Mouse (Mus musculus) intestine, embryonic 14.5 days (tissue): ENCODE data around the gene 9430038I01Rik. TPM values are rescaled to one million over a fixed set of nuclear protein-coding genes. Genes with fewer than 3 reads are reported as not detected.

Experiments
- ATAC-seq: fragments of 200-750 bp; cut with Nextera tagmentation; replicated peaks from 2 replicates; pipeline ENCODE4 v1.8.0; 2017; ENCODE audit warnings: low read depth, moderate number of reproducible peaks, moderate TSS enrichment, moderate library complexity; ENCODE audit not compliant: low FRiP score, low TSS enrichment
- DNase-seq: peaks from one replicate; pipeline ENCODE4 v3.0.0-alpha.2; 2018; ENCODE audit warnings: low spot score
- H3K27ac ChIP-seq: fragments of 300-500 bp; sonication (generic); 2 replicates; pipeline ENCODE4 v1.5.1; 2014; ENCODE audit warnings: low read depth, mild to moderate bottlenecking, control low read depth
- H3K27me3 ChIP-seq: fragments of 300-500 bp; sonication (generic); replicated peaks from 2 replicates; pipeline ENCODE4 v1.6.1; 2014; ENCODE audit warnings: low read length, control low read depth; ENCODE audit not compliant: control insufficient read depth, insufficient read depth
- H3K36me3 ChIP-seq: fragments of 300-500 bp; sonication (generic); 2 replicates; pipeline ENCODE4 v1.6.1; 2014; ENCODE audit warnings: low read length, control low read depth; ENCODE audit not compliant: control insufficient read depth, insufficient read depth
- H3K4me1 ChIP-seq: fragments of 300-500 bp; sonication (generic); replicated peaks from 2 replicates; pipeline ENCODE4 v1.6.1; 2014; ENCODE audit warnings: low read length, control low read depth, mixed read lengths; ENCODE audit not compliant: control insufficient read depth, insufficient read depth
- H3K4me2 ChIP-seq: fragments of 300-500 bp; sonication (generic); 2 replicates; pipeline ENCODE4 v1.6.1; 2014; ENCODE audit warnings: low read length
- H3K4me3 ChIP-seq: fragments of 300-500 bp; sonication (generic); 2 replicates; pipeline ENCODE4 v1.5.1; 2014; ENCODE audit warnings: low read depth, low read length, control low read depth, mixed read lengths
- H3K9ac ChIP-seq: fragments of 300-500 bp; sonication (generic); 2 replicates; pipeline ENCODE4 v1.6.1; 2014; ENCODE audit warnings: mild to moderate bottlenecking, low read length
- H3K9me3 ChIP-seq: fragments of 300-500 bp; sonication (generic); 2 replicates; pipeline ENCODE4 v1.6.1; 2016; ENCODE audit warnings: low read length, control low read depth; ENCODE audit not compliant: control insufficient read depth
- WGBS: fragments of 180-500 bp; shearing (Covaris S2); extraction: QIAGEN DNeasy Blood & Tissue Kit; methylation state at CpG from one replicate; pipeline ENCODE4 v1.1.7; 2014; 5-methylcytosine and 5-hydroxymethylcytosine counted together
- polyA plus RNA-seq: library from polyadenylated mRNA; unstranded; fragments of >200 nt; fragmentation: Nextera tagmentation; extraction: Ambion mirVana; gene quantifications from 2 replicates; pipeline ENCODE4 v1.2.1, GENCODE M21; 2014

9430038I01Rik gene
- polyA plus RNA-seq, 1 experiment from 2014 or later: 30.6 TPM

- no peak for DNase-seq
Observed at GRCm38 (mm10) chr7:137426693-137427092, 16.1 kb upstream of the 9430038I01Rik start.

DNA sequence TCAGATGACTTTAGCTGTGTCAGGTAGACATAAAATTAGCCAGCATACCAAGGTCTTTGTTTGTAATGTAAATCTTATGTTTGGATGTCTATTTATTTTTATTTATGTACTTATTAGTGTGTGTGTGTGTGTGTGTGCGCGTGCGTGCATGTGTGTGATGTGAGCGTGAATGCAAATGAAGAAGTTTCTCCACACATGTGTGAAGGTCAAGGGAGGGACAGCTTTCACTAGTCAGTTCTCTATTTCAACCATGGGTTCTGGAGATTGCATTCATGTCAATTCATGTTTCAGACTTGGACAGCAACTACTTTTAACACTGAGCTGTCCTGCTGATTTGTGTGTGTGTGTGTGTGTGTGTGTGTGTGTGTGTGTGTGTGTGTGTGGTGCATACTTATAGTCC is 10.7 kb upstream of the 9430038I01Rik start:
- 93% methylated on average over 4 of the region's 4 CpGs for WGBS
- H3K4me3 ChIP-seq: no peak overlapping the region
- H3K36me3 ChIP-seq: no peaks in the 10 kb centered on the region
- H3K9ac ChIP-seq: no peak overlapping the region
- H3K4me1 ChIP-seq: no peaks in the 10 kb centered on the region
- no peak overlapping the region for H3K4me2 ChIP-seq
- H3K9me3 ChIP-seq: no peaks in the 10 kb centered on the region
- no peak for ATAC-seq
- DNase-seq: no peak
- no peaks in the 10 kb centered on the region for H3K27me3 ChIP-seq
- H3K27ac ChIP-seq: no peak overlapping the region

More at GRCm38 (mm10) chr7:137426693-137427092, 16.1 kb upstream of the 9430038I01Rik start:
- no peak overlapping the region for H3K27ac ChIP-seq
- no peak overlapping the region for H3K9ac ChIP-seq
- no peak overlapping the region for H3K4me2 ChIP-seq
- no peaks in the 10 kb centered on the region for H3K27me3 ChIP-seq
- H3K36me3 ChIP-seq: no peaks in the 10 kb centered on the region
- no peak overlapping the region for H3K4me3 ChIP-seq
- H3K9me3 ChIP-seq: no peaks in the 10 kb centered on the region
- 49% methylated on average over 4 of the region's 4 CpGs for WGBS
- no peaks in the 10 kb centered on the region for H3K4me1 ChIP-seq
- no peak for ATAC-seq

- Histone ChIP-seq H3K9me3 (no peaks in the 10 kb centered on the region), H3K27ac (no peak overlapping the region), H3K9ac (no peak overlapping the region), H3K4me1 (no peaks in the 10 kb centered on the region), H3K4me2 (no peak overlapping the region), H3K27me3 (no peaks in the 10 kb centered on the region), H3K36me3 (no peaks in the 10 kb centered on the region), H3K4me3 (no peak overlapping the region)
- no peak for DNase-seq
- ATAC-seq: no peak
- 84% methylated on average over 2 of the region's 2 CpGs for WGBS
Observed at GRCm38 (mm10) chr7:137420550-137420949, 10.0 kb upstream of the 9430038I01Rik start.

DNA sequence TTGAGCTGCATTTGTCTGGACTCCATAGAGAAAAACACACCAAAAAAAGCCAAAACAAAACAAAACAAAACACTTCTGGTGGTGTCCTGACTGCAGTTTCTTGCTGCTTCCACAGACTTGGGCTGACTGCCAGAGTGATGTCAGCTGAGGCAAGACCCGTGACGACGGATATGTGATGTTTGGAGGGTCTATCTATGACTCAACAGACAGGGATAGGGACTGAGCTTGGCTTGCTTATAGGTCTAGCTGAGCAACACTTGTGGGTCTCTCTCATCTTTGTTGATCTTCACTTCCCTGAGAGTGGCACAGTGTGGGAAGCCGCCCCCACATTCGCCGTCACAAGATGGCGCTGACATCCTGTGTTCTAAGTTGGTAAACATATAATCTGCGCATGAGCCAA is 4.1 kb upstream of the 9430038I01Rik start:
- Histone ChIP-seq H3K36me3 (no peaks in the 10 kb centered on the region), H3K4me2 (no peak overlapping the region), H3K9me3 (no peaks in the 10 kb centered on the region), H3K27me3 (no peaks in the 10 kb centered on the region), H3K4me1 (no peaks in the 10 kb centered on the region), H3K4me3 (no peak overlapping the region), H3K9ac (no peak overlapping the region), H3K27ac (no peak overlapping the region)
- 86% methylated on average over 8 of the region's 8 CpGs for WGBS
- no peak for ATAC-seq
- no peak for DNase-seq

DNA sequence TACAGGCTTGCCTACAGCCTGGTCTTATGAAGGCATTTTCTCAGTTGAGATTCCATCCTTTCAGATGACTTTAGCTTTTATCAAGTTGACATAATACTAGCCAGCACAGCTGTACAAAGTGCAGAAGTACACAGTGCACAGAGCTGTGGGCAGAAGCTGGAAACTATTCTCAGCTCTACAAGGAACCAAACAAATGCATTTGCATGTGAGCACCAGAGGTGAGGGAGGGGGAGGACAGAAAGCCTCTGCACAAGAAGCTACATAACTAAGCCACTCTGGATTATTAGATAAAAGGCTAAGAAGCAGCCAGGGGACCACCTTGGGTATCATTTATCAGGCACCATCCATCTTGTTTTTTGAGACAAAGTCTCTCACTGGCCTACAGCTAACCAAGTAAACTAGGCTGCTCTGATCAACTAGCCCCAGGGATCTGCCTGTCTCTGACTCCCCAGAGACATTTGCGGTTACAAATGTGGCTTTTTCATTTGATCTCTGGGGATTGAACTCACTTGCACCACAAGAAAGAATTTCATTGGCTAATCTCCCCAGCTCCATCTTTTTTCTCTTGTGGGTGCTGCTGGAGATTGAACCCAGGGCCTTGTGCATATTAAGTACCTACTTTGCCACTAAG is 3.0 kb downstream of the 9430038I01Rik start:
- no peaks in the 10 kb centered on the region for H3K27me3 ChIP-seq
- no peak for ATAC-seq
- WGBS: 96% methylated on average over 1 of the region's 1 CpGs
- no peaks in the 10 kb centered on the region for H3K9me3 ChIP-seq
- H3K27ac ChIP-seq: no peak overlapping the region
- DNase-seq: no peak
- H3K9ac ChIP-seq: no peak overlapping the region
- H3K4me1 ChIP-seq: no peaks in the 10 kb centered on the region
- H3K4me2 ChIP-seq: no peak overlapping the region
- H3K36me3 ChIP-seq: no peaks in the 10 kb centered on the region
- no peak overlapping the region for H3K4me3 ChIP-seq

GRCm38 (mm10) chr7:137404146-137404545 is 6.4 kb downstream of the 9430038I01Rik start:
- no peaks in the 10 kb centered on the region for H3K27me3 ChIP-seq
- WGBS: 94% methylated on average over 2 of the region's 2 CpGs
- H3K4me3 ChIP-seq: no peak overlapping the region
- H3K9me3 ChIP-seq: no peaks in the 10 kb centered on the region
- no peak for DNase-seq
- H3K36me3 ChIP-seq: no peaks in the 10 kb centered on the region
- no peak for ATAC-seq
- no peak overlapping the region for H3K9ac ChIP-seq
- no peak overlapping the region for H3K4me2 ChIP-seq
- H3K27ac ChIP-seq: no peak overlapping the region
- H3K4me1 ChIP-seq: no peaks in the 10 kb centered on the region

GRCm38 (mm10) chr7:137398973-137399372 is 11.6 kb downstream of the 9430038I01Rik start:
- DNase-seq: no peak
- Histone ChIP-seq H3K4me2 (no peak overlapping the region), H3K27ac (no peak overlapping the region), H3K4me3 (no peak overlapping the region), H3K27me3 (no peaks in the 10 kb centered on the region), H3K9ac (no peak overlapping the region), H3K4me1 (0 out of 2 replicates have a peak, but pooled peaks cover 3% of the 10 kb centered on the region), H3K9me3 (no peaks in the 10 kb centered on the region), H3K36me3 (no peaks in the 10 kb centered on the region)
- no peak for ATAC-seq
- WGBS: 93% methylated on average over 4 of the region's 4 CpGs

DNA sequence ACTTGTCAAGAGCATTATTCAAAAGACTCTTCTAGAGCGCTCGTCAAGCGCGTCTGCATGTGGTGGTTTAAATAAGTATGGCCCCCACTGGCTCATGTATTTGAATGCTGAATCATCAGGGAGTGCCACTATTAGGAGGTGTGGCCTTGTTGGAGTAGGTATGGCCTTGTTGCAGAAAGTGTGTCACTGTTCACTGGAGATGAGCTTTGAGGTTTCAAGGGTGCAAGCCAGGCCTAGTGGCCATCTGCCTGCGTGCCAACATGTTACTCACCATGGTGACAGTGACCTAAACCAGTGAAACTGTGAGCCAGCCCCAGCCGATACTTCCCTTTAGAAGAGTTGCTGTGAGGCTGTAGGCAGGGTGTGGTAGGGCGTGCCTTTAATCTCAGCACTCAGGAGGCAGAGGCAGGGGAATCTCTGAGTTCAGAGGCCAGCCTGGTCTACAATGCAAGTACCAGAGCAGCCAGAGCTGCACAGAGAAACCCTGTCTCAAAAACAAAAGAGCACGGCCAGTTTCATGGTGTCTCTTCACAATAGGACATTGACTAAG is 13.1 kb downstream of the 9430038I01Rik start:
- ATAC-seq (no peak), DNase-seq (no peak)
- H3K4me2 ChIP-seq: no peak overlapping the region
- no peak overlapping the region for H3K9ac ChIP-seq
- H3K4me3 ChIP-seq: no peak overlapping the region
- no peak overlapping the region for H3K27ac ChIP-seq
- H3K9me3 ChIP-seq: no peaks in the 10 kb centered on the region
- WGBS: 93% methylated on average over 8 of the region's 8 CpGs
- 0 out of 2 replicates have a peak, but pooled peaks cover 3% of the 10 kb centered on the region for H3K4me1 ChIP-seq
- H3K36me3 ChIP-seq: no peaks in the 10 kb centered on the region
- no peaks in the 10 kb centered on the region for H3K27me3 ChIP-seq

GRCm38 (mm10) chr7:137395421-137395820 is 15.1 kb downstream of the 9430038I01Rik start:
- DNase-seq (no peak), ATAC-seq (no peak)
- Histone ChIP-seq H3K27ac (no peak overlapping the region), H3K27me3 (no peaks in the 10 kb centered on the region), H3K4me1 (0 out of 2 replicates have a peak, but pooled peaks cover 3% of the 10 kb centered on the region), H3K9me3 (no peaks in the 10 kb centered on the region), H3K4me2 (no peak overlapping the region), H3K4me3 (no peak overlapping the region), H3K36me3 (no peaks in the 10 kb centered on the region), H3K9ac (no peak overlapping the region)
- 76% methylated on average over 4 of the region's 4 CpGs for WGBS
